Mouse (Mus musculus): ENCODE measurements at regions not wholly inside any gene's neighbourhood (a gene's known extent, or its start where the extent isn't known, plus 50 kb on each side); places are given as distances from the start of the nearest gene placed in this dataset.
A peak's percentile ranks its signal among the peaks of the same experiment; 100 is the strongest.

GRCm38 (mm10) chr5:119300106-119300505 lies 370.4 kb upstream of the Tbx3 start:
- no peak for DNase-seq (ENCODE audit: low spot score)

- no peak for DNase-seq (ENCODE audit: low spot score)
These were observed 368.9 kb upstream of the Tbx3 start for GRCm38 (mm10) chr5:119301539-119301938.

GRCm38 (mm10) chr5:119304721-119305120 lies 365.7 kb upstream of the Tbx3 start:
- DNase-seq (ENCODE audit: low spot score), result no peak

GRCm38 (mm10) chr5:119307768-119308167 lies 362.7 kb upstream of the Tbx3 start:
- DNase-seq (ENCODE audit: low spot score), result no peak

- DNase-seq (ENCODE audit: low spot score), result no peak
These were observed 360.1 kb upstream of the Tbx3 start for GRCm38 (mm10) chr5:119310178-119310930.

GRCm38 (mm10) chr5:119312808-119313207 lies 357.7 kb upstream of the Tbx3 start:
- no peak for DNase-seq (ENCODE audit: low spot score)

GRCm38 (mm10) chr5:119315149-119315548 lies 355.3 kb upstream of the Tbx3 start:
- DNase-seq (ENCODE audit: low spot score), result no peak

GRCm38 (mm10) chr5:119317617-119318016 lies 352.9 kb upstream of the Tbx3 start:
- DNase-seq (ENCODE audit: low spot score), result no peak

GRCm38 (mm10) chr5:119321368-119322144 lies 348.9 kb upstream of the Tbx3 start:
- DNase-seq (ENCODE audit: low spot score), result peak; percentile 29

GRCm38 (mm10) chr5:119322411-119322810 lies 348.1 kb upstream of the Tbx3 start:
- DNase-seq (ENCODE audit: low spot score), result no peak

- DNase-seq (ENCODE audit: low spot score), result no peak
These were observed 344.7 kb upstream of the Tbx3 start for GRCm38 (mm10) chr5:119325681-119326255.

GRCm38 (mm10) chr5:119326895-119327294 lies 343.6 kb upstream of the Tbx3 start:
- no peak for DNase-seq (ENCODE audit: low spot score)

- DNase-seq (ENCODE audit: low spot score), result no peak
These were observed 341.5 kb upstream of the Tbx3 start for GRCm38 (mm10) chr5:119328971-119329370.

- DNase-seq (ENCODE audit: low spot score), result no peak
These were observed 341.1 kb upstream of the Tbx3 start for GRCm38 (mm10) chr5:119329371-119329770.

- DNase-seq (ENCODE audit: low spot score), result no peak
These were observed 340.6 kb upstream of the Tbx3 start for GRCm38 (mm10) chr5:119329860-119330259.

- no peak for DNase-seq (ENCODE audit: low spot score)
These were observed 339.0 kb upstream of the Tbx3 start for GRCm38 (mm10) chr5:119331461-119331860.

- DNase-seq (ENCODE audit: low spot score), result no peak
These were observed 337.8 kb upstream of the Tbx3 start for GRCm38 (mm10) chr5:119332621-119333020.

- DNase-seq (ENCODE audit: low spot score), result no peak
These were observed 335.3 kb upstream of the Tbx3 start for GRCm38 (mm10) chr5:119335211-119335610.

GRCm38 (mm10) chr5:119335979-119336378 lies 334.5 kb upstream of the Tbx3 start:
- DNase-seq (ENCODE audit: low spot score), result peak; percentile 37

- no peak for DNase-seq (ENCODE audit: low spot score)
These were observed 332.7 kb upstream of the Tbx3 start for GRCm38 (mm10) chr5:119337739-119338138.

- DNase-seq (ENCODE audit: low spot score), result no peak
These were observed 331.8 kb upstream of the Tbx3 start for GRCm38 (mm10) chr5:119338711-119339110.

- DNase-seq (ENCODE audit: low spot score), result peak; percentile 69
These were observed 322.2 kb upstream of the Tbx3 start for GRCm38 (mm10) chr5:119348303-119348702.

- peak; percentile 39 for DNase-seq (ENCODE audit: low spot score)
These were observed 321.1 kb upstream of the Tbx3 start for GRCm38 (mm10) chr5:119349395-119349794.
